Mouse (Mus musculus) cerebellum, adult 2 months (tissue): ENCODE results near the gene Meis3. TPM values are rescaled to one million over a fixed set of nuclear protein-coding genes. Genes with fewer than 3 reads are reported as not detected.

Experiments used
- DNase-seq, 2 experiments: peaks; one replicate each; pipeline ENCODE4 v3.0.0; 2021
- H3K27ac ChIP-seq: fragments of 200-500 bp; 2 replicates; pipeline ENCODE4 v1.5.1; 2012; ENCODE audit warnings: low read length, control low read depth, inconsistent platforms; ENCODE audit not compliant: insufficient read depth
- H3K27me3 ChIP-seq: fragments of 200-500 bp; 2 replicates; pipeline ENCODE4 v1.6.1; 2012; ENCODE audit warnings: inconsistent platforms, mild to moderate bottlenecking, low read length, moderate library complexity; ENCODE audit not compliant: control insufficient read depth, insufficient read depth
- H3K4me1 ChIP-seq: fragments of 200-500 bp; 2 replicates; pipeline ENCODE4 v1.6.1; 2011; ENCODE audit warnings: low read length; ENCODE audit not compliant: control insufficient read depth, insufficient read depth
- H3K4me3 ChIP-seq: fragments of 200-500 bp; replicated peaks from 2 replicates; pipeline ENCODE3; 2011; ENCODE audit warnings: mild to moderate bottlenecking, low read depth, low read length, control low read depth; ENCODE audit not compliant: insufficient read depth
- CTCF ChIP-seq: fragments of 200-500 bp; IDR thresholded peaks from 2 replicates; pipeline ENCODE4 v1.5.1; 2011; ENCODE audit warnings: low read depth, mild to moderate bottlenecking, control low read depth, low read length, moderate library complexity, borderline replicate concordance; ENCODE audit not compliant: insufficient read depth
- POLR2A ChIP-seq: fragments of 200-500 bp; IDR thresholded peaks from 2 replicates; pipeline ENCODE4 v1.6.1; 2011; ENCODE audit warnings: low read length, control low read depth, borderline replicate concordance; ENCODE audit not compliant: insufficient read depth
- WGBS: fragments of 180-500 bp; shearing (Covaris S2); methylation state at CpG from one replicate; pipeline ENCODE4 v1.1.7; 2018; 5-methylcytosine and 5-hydroxymethylcytosine counted together
- polyA plus RNA-seq: library from polyadenylated mRNA; depleted of rRNA; stranded (reverse); fragments of >200 nt; gene quantifications from 2 replicates; pipeline ENCODE4 v1.2.3, GENCODE M21; 2012

The Meis3 gene
- polyA plus RNA-seq, 1 experiment = 94.2 TPM

DNA sequence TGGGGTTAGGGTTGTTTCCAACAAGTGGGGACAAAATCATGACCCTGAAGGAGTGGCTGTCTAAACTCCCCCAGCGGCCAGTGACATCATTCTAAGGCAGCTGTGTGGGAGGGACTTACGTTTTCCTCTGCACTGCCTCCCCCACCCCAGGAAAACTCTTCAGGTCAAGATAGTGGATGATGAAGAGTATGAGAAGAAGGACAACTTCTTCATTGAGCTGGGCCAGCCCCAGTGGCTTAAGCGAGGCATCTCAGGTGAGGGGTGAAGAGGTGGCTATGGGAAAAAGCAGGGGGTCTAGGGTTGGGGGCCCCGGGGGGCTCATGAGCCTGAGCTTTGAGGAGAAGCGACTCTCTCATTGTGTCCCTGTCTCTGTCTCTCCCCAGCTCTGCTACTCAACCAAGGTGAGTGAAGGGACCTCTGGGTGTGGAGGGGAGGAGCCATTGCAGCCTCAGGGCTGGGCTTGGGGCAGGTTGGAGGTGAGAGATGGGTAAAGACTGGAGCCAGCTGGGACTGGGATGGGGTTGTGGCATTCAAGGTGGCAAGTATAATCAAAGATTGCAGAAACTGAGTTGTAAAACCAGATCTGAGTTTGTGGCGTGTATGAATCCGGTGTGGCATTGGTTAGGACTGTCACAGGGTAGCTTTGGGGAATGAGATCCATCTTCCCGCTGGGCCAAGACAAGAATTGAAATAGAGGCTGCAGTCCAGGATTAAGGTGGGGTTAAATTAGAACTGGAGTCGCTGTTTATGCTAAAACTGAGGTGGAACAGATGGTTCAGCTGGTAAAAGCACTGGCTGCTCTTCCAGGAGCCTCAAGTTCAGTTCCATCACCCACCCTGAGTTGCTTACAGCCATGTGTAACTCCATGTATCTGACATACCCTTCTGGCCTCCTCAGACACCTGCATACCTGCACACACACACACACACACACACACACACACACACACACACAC lies 24.4 kb upstream of the Meis3 start:
- no peak for TF ChIP-seq CTCF
- no peak for TF ChIP-seq POLR2A
- Histone ChIP-seq H3K4me1 (peaks cover 55% of the 10 kb centered on the region), H3K27ac (peak overlapping the region; percentile 79), H3K27me3 (no peaks in the 10 kb centered on the region), H3K4me3 (no peak overlapping the region)
- WGBS = 48% methylated on average over 9 of the region's 9 CpGs
- no peak for DNase-seq

DNA sequence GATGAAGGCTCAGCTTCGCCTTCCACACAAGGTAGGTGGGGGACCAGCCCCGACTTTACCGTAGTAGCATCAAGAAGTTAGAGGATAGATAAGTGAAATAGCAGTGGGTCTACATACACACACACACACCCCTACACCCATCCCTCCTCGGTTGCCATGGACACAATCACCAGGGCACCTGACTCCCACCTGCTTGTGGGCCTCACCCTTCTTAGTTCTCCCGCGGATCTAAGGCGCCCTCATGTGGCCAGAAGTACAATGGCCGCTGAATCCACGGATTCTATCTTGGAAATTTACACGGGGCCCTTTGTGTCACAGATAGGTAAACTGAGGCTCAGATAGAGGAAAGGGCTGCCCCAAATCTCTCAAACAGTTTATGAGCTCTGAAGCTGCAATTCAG lies 21.4 kb upstream of the Meis3 start:
- H3K27me3 ChIP-seq = no peaks in the 10 kb centered on the region
- DNase-seq = peak; percentile 73 to 79
- H3K4me3 ChIP-seq = no peak overlapping the region
- 14% methylated on average over 10 of the region's 10 CpGs for WGBS
- H3K4me1 ChIP-seq = peaks cover 42% of the 10 kb centered on the region
- H3K27ac ChIP-seq = peak overlapping the region; percentile 36; the same call in 1 of the 2 replicates
- peak; percentile 88 for TF ChIP-seq CTCF
- TF ChIP-seq POLR2A = no peak

- peak; percentile 64 to 77 for DNase-seq
- 15% methylated on average over 9 of the region's 9 CpGs for WGBS
These were observed 19.6 kb upstream of the Meis3 start for GRCm38 (mm10) chr7:16155132-16155872.

GRCm38 (mm10) chr7:16156105-16156714 lies 18.7 kb upstream of the Meis3 start:
- 25% methylated on average over 8 of the region's 8 CpGs for WGBS
- DNase-seq = no peak
- TF ChIP-seq CTCF = no peak
- TF ChIP-seq POLR2A = no peak
- no peaks in the 10 kb centered on the region for H3K27me3 ChIP-seq
- H3K27ac ChIP-seq = peak overlapping the region; percentile 37; the same call in 1 of the 2 replicates
- peaks cover 38% of the 10 kb centered on the region for H3K4me1 ChIP-seq
- H3K4me3 ChIP-seq = no peak overlapping the region

More at GRCm38 (mm10) chr7:16155132-16155872, 19.6 kb upstream of the Meis3 start:
- H3K4me3 ChIP-seq = no peak overlapping the region
- no peaks in the 10 kb centered on the region for H3K27me3 ChIP-seq
- no peak for TF ChIP-seq POLR2A
- no peak for TF ChIP-seq CTCF
- peaks cover 44% of the 10 kb centered on the region for H3K4me1 ChIP-seq
- peak overlapping the region; percentile 30; the same call in 1 of the 2 replicates for H3K27ac ChIP-seq

- DNase-seq = peak in 1 of 2 experiments; percentile 57
- Histone ChIP-seq H3K4me1 (peaks cover 42% of the 10 kb centered on the region), H3K27ac (no peak overlapping the region), H3K4me3 (no peak overlapping the region), H3K27me3 (no peaks in the 10 kb centered on the region)
- TF ChIP-seq POLR2A (no peak), CTCF (no peak)
- WGBS = 25% methylated on average over 38 of the region's 39 CpGs
These were observed 16.2 kb upstream of the Meis3 start for GRCm38 (mm10) chr7:16158735-16159134.

DNA sequence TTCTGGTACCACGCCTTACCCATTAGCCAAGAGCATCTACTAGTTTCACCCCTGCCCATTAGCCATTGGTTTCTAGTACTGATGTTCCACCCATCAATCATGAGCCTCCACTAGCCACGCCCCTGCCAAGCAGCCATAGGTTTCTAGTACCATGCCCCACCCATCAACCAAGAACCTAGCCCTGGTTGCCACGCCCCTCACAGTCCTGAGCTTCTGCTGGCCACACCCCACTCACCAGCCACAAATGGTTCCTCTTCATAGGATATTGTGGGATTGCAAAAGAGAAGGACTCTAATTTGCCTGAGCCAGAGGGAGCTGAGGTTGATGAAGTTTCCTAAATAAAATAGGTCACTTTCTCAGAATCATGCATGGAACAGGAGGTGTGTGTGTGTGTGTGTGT lies 14.2 kb upstream of the Meis3 start:
- 76% methylated on average over 3 of the region's 3 CpGs for WGBS
- peak in 1 of 2 experiments; percentile 48 for DNase-seq
- TF ChIP-seq CTCF (no peak), POLR2A (no peak)
- H3K4me3 ChIP-seq = no peak overlapping the region
- H3K27me3 ChIP-seq = no peaks in the 10 kb centered on the region
- no peak overlapping the region for H3K27ac ChIP-seq
- H3K4me1 ChIP-seq = peaks cover 35% of the 10 kb centered on the region

- Histone ChIP-seq H3K27ac (no peak overlapping the region), H3K27me3 (no peaks in the 10 kb centered on the region), H3K4me1 (peaks cover 32% of the 10 kb centered on the region), H3K4me3 (no peak overlapping the region)
- no peak for DNase-seq
- no peak for TF ChIP-seq POLR2A
- TF ChIP-seq CTCF = no peak
- 80% methylated on average over 9 of the region's 9 CpGs for WGBS
These were observed 13.6 kb upstream of the Meis3 start for GRCm38 (mm10) chr7:16161302-16161701.
